Mouse (Mus musculus): ENCODE data around the gene Sf3b3. TPM values are rescaled to one million over a fixed set of nuclear protein-coding genes. Genes with fewer than 3 reads are reported as not detected.

Gene Sf3b3
- 115 and 124 TPM in 2 replicates for polyA plus RNA-seq (2012; rRNA removed)

GRCm38 (mm10) chr8:110846405-110847170 is at the start of gene Sf3b3, which contains the start of gene Cog4:
TSS of gene Sf3b3 (minus strand) at chr8:110846787.
TSS of gene Cog4 (plus strand) at chr8:110846600.

GRCm38 (mm10) chr8:110805669-110806068 is 40.9 kb downstream of the Sf3b3 start, which contains the start of gene Il34:
TSS of gene Il34 (minus strand) at chr8:110805924.

Other genes with a start within 250 kb of the Sf3b3 start
- gene Vac14, start 228.2 kb downstream of the Sf3b3 start, polyA plus RNA-seq (2012; rRNA removed), result 28.7 and 28.8 TPM in 2 replicates
- gene Mtss1l, start 125.3 kb downstream of the Sf3b3 start, polyA plus RNA-seq (2012; rRNA removed), result 46.9 and 55.5 TPM in 2 replicates
- gene Il34, start 40.9 kb downstream of the Sf3b3 start, polyA plus RNA-seq (2012; rRNA removed), result 0.40 and 0.57 TPM in 2 replicates
- 50.1 and 63.5 TPM in 2 replicates for gene Cog4, start 187 bp downstream of the Sf3b3 start, polyA plus RNA-seq (2012; rRNA removed)
- 14.4 and 14.8 TPM in 2 replicates for gene Fuk, start 55.7 kb upstream of the Sf3b3 start, polyA plus RNA-seq (2012; rRNA removed)
- 19.5 and 24.2 TPM in 2 replicates for gene St3gal2, start 73.1 kb upstream of the Sf3b3 start, polyA plus RNA-seq (2012; rRNA removed)
- gene Ddx19a, start 151.0 kb upstream of the Sf3b3 start, polyA plus RNA-seq (2012; rRNA removed), result 73.2 and 86.5 TPM in 2 replicates
- gene Ddx19b, start 185.0 kb upstream of the Sf3b3 start, polyA plus RNA-seq (2012; rRNA removed), result 10.3 and 12.0 TPM in 2 replicates
- gene Aars, start 186.4 kb upstream of the Sf3b3 start, polyA plus RNA-seq (2012; rRNA removed), result 56.7 and 71.6 TPM in 2 replicates
- gene Exosc6, start 209.6 kb upstream of the Sf3b3 start, polyA plus RNA-seq (2012; rRNA removed), result 4.7 and 58.3 TPM in 2 replicates
- gene Clec18a, start 245.6 kb upstream of the Sf3b3 start, polyA plus RNA-seq (2012; rRNA removed), result 0.82 and 0.91 TPM in 2 replicates
- 8.3 and 12.1 TPM in 2 replicates for gene Pdpr, start 247.8 kb upstream of the Sf3b3 start, polyA plus RNA-seq (2012; rRNA removed)

Measured in central nervous system, embryonic 11.5 days (tissue).